Mouse (Mus musculus) forebrain, embryonic 10.5 days (tissue): ENCODE measurements at regions not wholly inside any gene's neighbourhood (a gene's known extent, or its start where the extent isn't known, plus 50 kb on each side); places are given as distances from the start of the nearest gene placed in this dataset.
A peak's percentile ranks its signal among the peaks of the same experiment; 100 is the strongest.
"Not testable (repeated sequence)": the region's sequence is repeated elsewhere in the genome, so short reads cannot be mapped to it uniquely, and the experiment has no call there.

Experiments used
- DNase-seq: peaks from one replicate; pipeline ENCODE4 v3.0.0-alpha.2; 2017; ENCODE audit warnings: low spot score; ENCODE audit errors: extremely low spot score
- H3K27ac ChIP-seq: fragments of 300-500 bp; sonication (generic); 2 replicates; pipeline ENCODE4 v1.5.1; 2016; ENCODE audit warnings: mild to moderate bottlenecking
- H3K27me3 ChIP-seq: fragments of 300-500 bp; sonication (generic); 2 replicates; pipeline ENCODE4 v1.6.1; 2016; ENCODE audit warnings: mild to moderate bottlenecking; ENCODE audit not compliant: poor library complexity, severe bottlenecking
- H3K36me3 ChIP-seq: fragments of 300-500 bp; sonication (generic); replicated peaks from 2 replicates; pipeline ENCODE4 v1.6.1; 2016; ENCODE audit warnings: mild to moderate bottlenecking, moderate library complexity
- H3K4me1 ChIP-seq: fragments of 300-500 bp; sonication (generic); 2 replicates; pipeline ENCODE4 v1.6.1; 2016
- H3K4me3 ChIP-seq: fragments of 300-500 bp; sonication (generic); 2 replicates; pipeline ENCODE4 v1.5.1; 2016; ENCODE audit warnings: mild to moderate bottlenecking, moderate library complexity
- H3K9me3 ChIP-seq: fragments of 300-500 bp; sonication (generic); 2 replicates; pipeline ENCODE4 v1.6.1; 2016; ENCODE audit warnings: mild to moderate bottlenecking, moderate library complexity
- WGBS: fragments of 180-500 bp; shearing (Covaris S2); methylation state at CpG from one replicate; pipeline ENCODE4 v1.1.7; 2016; 5-methylcytosine and 5-hydroxymethylcytosine counted together

- Histone ChIP-seq H3K27me3 (no peaks in the 10 kb centered on the region), H3K4me1 (no peaks in the 10 kb centered on the region), H3K9me3 (no peaks in the 10 kb centered on the region), H3K27ac (no peak overlapping the region), H3K36me3 (no peaks in the 10 kb centered on the region), H3K4me3 (no peak overlapping the region)
- DNase-seq = no peak
- 69% methylated on average over 3 of the region's 3 CpGs for WGBS
These were observed 1163.5 kb downstream of the Hace1 start for GRCm38 (mm10) chr10:46741098-46741497.

GRCm38 (mm10) chr10:46742131-46742530 is 1164.5 kb downstream of the Hace1 start:
- Histone ChIP-seq H3K27me3 (no peaks in the 10 kb centered on the region), H3K36me3 (no peaks in the 10 kb centered on the region), H3K4me1 (no peaks in the 10 kb centered on the region), H3K4me3 (no peak overlapping the region), H3K9me3 (no peaks in the 10 kb centered on the region), H3K27ac (no peak overlapping the region)
- DNase-seq = no peak
- 83% methylated on average over 3 of the region's 3 CpGs for WGBS

- no peaks in the 10 kb centered on the region for H3K36me3 ChIP-seq
- H3K4me1 ChIP-seq = no peaks in the 10 kb centered on the region
- no peak for DNase-seq
- WGBS = 93% methylated on average over 1 of the region's 1 CpGs
- H3K4me3 ChIP-seq = no peak overlapping the region
- H3K27ac ChIP-seq = no peak overlapping the region
- H3K27me3 ChIP-seq = no peaks in the 10 kb centered on the region
- H3K9me3 ChIP-seq = no peaks in the 10 kb centered on the region
These were observed 1183.3 kb downstream of the Hace1 start for GRCm38 (mm10) chr10:46760923-46761322.

- Histone ChIP-seq H3K27ac (no peak overlapping the region), H3K36me3 (no peaks in the 10 kb centered on the region), H3K4me3 (no peak overlapping the region), H3K4me1 (no peaks in the 10 kb centered on the region), H3K9me3 (no peaks in the 10 kb centered on the region), H3K27me3 (no peaks in the 10 kb centered on the region)
- no peak for DNase-seq
- 73% methylated on average over 2 of the region's 2 CpGs for WGBS
These were observed 1201.1 kb downstream of the Hace1 start for GRCm38 (mm10) chr10:46778729-46779128.

GRCm38 (mm10) chr10:46785723-46786122 is 1208.1 kb downstream of the Hace1 start:
- WGBS = 94% methylated on average over 7 of the region's 7 CpGs
- not testable (repeated sequence) for DNase-seq, H3K27ac ChIP-seq, H3K27me3 ChIP-seq, H3K9me3 ChIP-seq, H3K36me3 ChIP-seq, H3K4me3 ChIP-seq, H3K4me1 ChIP-seq

GRCm38 (mm10) chr10:46814271-46814670 is 1236.6 kb downstream of the Hace1 start:
- H3K4me1 ChIP-seq = no peaks in the 10 kb centered on the region
- WGBS = 69% methylated on average over 1 of the region's 1 CpGs
- H3K36me3 ChIP-seq = no peaks in the 10 kb centered on the region
- no peaks in the 10 kb centered on the region for H3K9me3 ChIP-seq
- no peak overlapping the region for H3K27ac ChIP-seq
- no peak overlapping the region for H3K4me3 ChIP-seq
- H3K27me3 ChIP-seq = no peaks in the 10 kb centered on the region
- no peak for DNase-seq

- no peak overlapping the region for H3K27ac ChIP-seq
- H3K9me3 ChIP-seq = no peaks in the 10 kb centered on the region
- 71% methylated on average over 2 of the region's 2 CpGs for WGBS
- DNase-seq = no peak
- H3K27me3 ChIP-seq = no peaks in the 10 kb centered on the region
- no peaks in the 10 kb centered on the region for H3K36me3 ChIP-seq
- H3K4me3 ChIP-seq = no peak overlapping the region
- H3K4me1 ChIP-seq = no peaks in the 10 kb centered on the region
These were observed 1241.5 kb downstream of the Hace1 start for GRCm38 (mm10) chr10:46819133-46819532.

GRCm38 (mm10) chr10:46819965-46820364 is 1242.3 kb downstream of the Hace1 start:
- Histone ChIP-seq H3K4me3 (no peak overlapping the region), H3K4me1 (no peaks in the 10 kb centered on the region), H3K27ac (no peak overlapping the region), H3K27me3 (no peaks in the 10 kb centered on the region), H3K9me3 (no peaks in the 10 kb centered on the region), H3K36me3 (no peaks in the 10 kb centered on the region)
- 98% methylated on average over 1 of the region's 1 CpGs for WGBS
- DNase-seq = no peak

- WGBS = 61% methylated on average over 1 of the region's 1 CpGs
- Histone ChIP-seq H3K4me3 (no peak overlapping the region), H3K27ac (no peak overlapping the region), H3K27me3 (no peaks in the 10 kb centered on the region), H3K36me3 (no peaks in the 10 kb centered on the region), H3K4me1 (peaks cover 12% of the 10 kb centered on the region), H3K9me3 (no peaks in the 10 kb centered on the region)
- no peak for DNase-seq
These were observed 1246.2 kb downstream of the Hace1 start for GRCm38 (mm10) chr10:46823837-46824236.

GRCm38 (mm10) chr10:46826012-46826411 is 1248.4 kb downstream of the Hace1 start:
- H3K9me3 ChIP-seq = no peaks in the 10 kb centered on the region
- WGBS = 42% methylated on average over 3 of the region's 3 CpGs
- no peak for DNase-seq
- peak overlapping the region; percentile 49; the same call in 1 of the 2 replicates for H3K27ac ChIP-seq
- H3K4me3 ChIP-seq = no peak overlapping the region
- no peaks in the 10 kb centered on the region for H3K27me3 ChIP-seq
- no peaks in the 10 kb centered on the region for H3K36me3 ChIP-seq
- peaks cover 12% of the 10 kb centered on the region for H3K4me1 ChIP-seq

- H3K9me3 ChIP-seq = no peaks in the 10 kb centered on the region
- H3K27ac ChIP-seq = peak overlapping the region; percentile 67
These were observed 1249.0 kb downstream of the Hace1 start for GRCm38 (mm10) chr10:46826639-46827038.

GRCm38 (mm10) chr10:46827109-46827812 is 1249.6 kb downstream of the Hace1 start:
- no peaks in the 10 kb centered on the region for H3K36me3 ChIP-seq
- peak; percentile 17 for DNase-seq
- H3K27ac ChIP-seq = no peak overlapping the region
- H3K9me3 ChIP-seq = no peaks in the 10 kb centered on the region
- H3K4me3 ChIP-seq = no peak overlapping the region
- WGBS = 41% methylated on average over 1 of the region's 1 CpGs
- no peaks in the 10 kb centered on the region for H3K27me3 ChIP-seq
- peaks cover 12% of the 10 kb centered on the region for H3K4me1 ChIP-seq

More at GRCm38 (mm10) chr10:46826639-46827038, 1249.0 kb downstream of the Hace1 start:
- DNase-seq = no peak
- H3K4me1 ChIP-seq = peaks cover 12% of the 10 kb centered on the region
- no peak overlapping the region for H3K4me3 ChIP-seq
- no peaks in the 10 kb centered on the region for H3K36me3 ChIP-seq
- 55% methylated on average over 1 of the region's 1 CpGs for WGBS
- no peaks in the 10 kb centered on the region for H3K27me3 ChIP-seq

- Histone ChIP-seq H3K4me1 (peaks cover 12% of the 10 kb centered on the region), H3K27me3 (no peaks in the 10 kb centered on the region), H3K9me3 (no peaks in the 10 kb centered on the region), H3K36me3 (no peaks in the 10 kb centered on the region), H3K4me3 (no peak overlapping the region), H3K27ac (no peak overlapping the region)
- 47% methylated on average over 2 of the region's 2 CpGs for WGBS
- no peak for DNase-seq
These were observed 1250.5 kb downstream of the Hace1 start for GRCm38 (mm10) chr10:46828164-46828563.
